Mouse (Mus musculus): ENCODE measurements around the gene Gng8. TPM values are rescaled to one million over a fixed set of nuclear protein-coding genes. Genes with fewer than 3 reads are reported as not detected.

Gene Gng8
- polyA plus RNA-seq, 1 experiment from 2014 or later: 2.3 TPM

DNA sequence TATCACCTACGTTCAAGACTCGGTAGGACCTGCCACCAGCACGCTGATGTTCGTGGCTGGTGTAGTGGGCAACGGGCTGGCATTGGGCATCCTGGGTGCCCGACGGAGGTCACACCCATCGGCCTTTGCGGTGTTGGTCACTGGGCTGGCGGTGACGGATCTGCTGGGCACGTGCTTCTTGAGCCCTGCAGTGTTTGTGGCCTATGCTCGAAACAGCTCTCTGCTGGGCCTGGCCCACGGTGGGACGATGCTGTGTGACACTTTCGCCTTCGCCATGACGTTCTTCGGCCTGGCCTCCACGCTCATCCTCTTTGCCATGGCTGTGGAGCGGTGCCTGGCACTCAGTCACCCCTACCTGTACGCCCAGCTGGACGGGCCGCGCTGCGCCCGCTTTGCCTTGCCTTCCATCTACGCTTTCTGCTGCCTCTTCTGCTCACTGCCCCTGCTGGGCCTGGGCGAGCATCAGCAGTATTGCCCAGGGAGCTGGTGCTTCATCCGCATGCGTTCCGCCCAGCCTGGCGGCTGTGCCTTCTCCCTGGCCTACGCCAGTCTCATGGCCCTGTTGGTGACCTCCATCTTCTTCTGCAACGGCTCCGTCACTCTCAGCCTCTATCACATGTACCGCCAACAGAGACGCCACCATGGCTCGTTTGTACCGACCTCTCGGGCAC is 15.4 kb downstream of the Gng8 start:
- peaks cover 56% of the 10 kb centered on the region for H3K4me1 ChIP-seq (replicated peaks)
- no peaks in the 10 kb centered on the region for H3K36me3 ChIP-seq
- peaks cover 54% of the 10 kb centered on the region for H3K27me3 ChIP-seq (replicated peaks)
- H3K4me2 ChIP-seq: no peak overlapping the region
- 83% methylated on average over 41 of the region's 41 CpGs for WGBS
- no peaks in the 10 kb centered on the region for H3K9me3 ChIP-seq (replicated peaks)
- no peak overlapping the region for H3K27ac ChIP-seq (ENCODE audit: poor library complexity, severe bottlenecking)
- no peak overlapping the region for H3K9ac ChIP-seq
- ATAC-seq (ENCODE audit: insufficient number of reproducible peaks, low FRiP score): no peak
- H3K4me3 ChIP-seq: no peak overlapping the region

DNA sequence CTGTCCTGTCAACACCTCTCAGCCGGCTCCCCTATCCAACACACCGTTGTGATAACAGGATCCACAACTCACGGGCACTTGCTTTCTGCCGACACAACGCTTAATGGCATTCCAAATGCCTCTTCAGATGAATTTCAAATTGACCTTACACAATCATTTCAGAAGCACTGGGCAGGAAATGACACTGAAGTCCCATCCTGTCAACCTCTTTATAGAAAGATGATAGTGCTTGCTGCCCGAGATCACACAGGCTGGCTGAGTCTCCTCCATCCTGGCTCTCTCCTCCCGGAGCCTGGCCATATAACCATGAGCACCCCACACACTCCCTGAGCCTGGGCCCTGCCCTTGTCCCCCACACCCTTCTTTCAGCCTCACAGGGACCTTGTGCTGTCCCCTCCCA is 16.3 kb downstream of the Gng8 start:
- H3K9ac ChIP-seq: 0 out of 2 replicates have a peak overlapping the region, but pooled peaks have one; percentile 24
- peaks cover 53% of the 10 kb centered on the region for H3K27me3 ChIP-seq (replicated peaks)
- H3K9me3 ChIP-seq (replicated peaks): no peaks in the 10 kb centered on the region
- WGBS: 8% methylated on average over 7 of the region's 7 CpGs
- no peaks in the 10 kb centered on the region for H3K36me3 ChIP-seq
- H3K27ac ChIP-seq (ENCODE audit: poor library complexity, severe bottlenecking): no peak overlapping the region
- peaks cover 52% of the 10 kb centered on the region for H3K4me1 ChIP-seq (replicated peaks)
- H3K4me3 ChIP-seq: no peak overlapping the region
- ATAC-seq (ENCODE audit: insufficient number of reproducible peaks, low FRiP score): no peak; the same call in 1 of the 2 replicates
- peak overlapping the region; percentile 7; the same call in 1 of the 2 replicates for H3K4me2 ChIP-seq

DNA sequence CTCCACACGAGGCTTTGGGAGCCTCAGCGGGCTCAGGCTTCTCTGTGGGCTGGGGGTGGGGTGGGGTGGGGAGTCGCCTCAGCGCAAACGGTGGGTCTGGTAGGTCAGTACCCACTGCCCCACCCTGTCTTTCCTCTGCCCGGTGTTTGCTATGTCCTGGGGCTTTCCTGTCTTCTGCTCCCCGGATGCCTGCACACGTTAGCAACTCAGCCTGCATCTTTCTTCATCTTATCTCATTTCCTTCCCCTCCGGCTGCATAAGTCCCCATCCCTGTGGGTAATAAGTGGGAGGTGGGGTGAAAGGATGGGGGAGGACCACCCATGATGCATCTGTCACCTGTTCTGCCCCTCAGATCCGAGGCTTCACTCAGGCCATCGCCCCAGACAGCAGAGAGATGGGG is 16.8 kb downstream of the Gng8 start:
- H3K27ac ChIP-seq (ENCODE audit: poor library complexity, severe bottlenecking): no peak overlapping the region
- no peak overlapping the region for H3K4me3 ChIP-seq
- H3K9ac ChIP-seq: peak overlapping the region; percentile 24; the same call in 1 of the 2 replicates
- ATAC-seq (ENCODE audit: insufficient number of reproducible peaks, low FRiP score): no peak
- peaks cover 51% of the 10 kb centered on the region for H3K27me3 ChIP-seq (replicated peaks)
- no peaks in the 10 kb centered on the region for H3K9me3 ChIP-seq (replicated peaks)
- peaks cover 52% of the 10 kb centered on the region for H3K4me1 ChIP-seq (replicated peaks)
- peak overlapping the region; percentile 7; the same call in 1 of the 2 replicates for H3K4me2 ChIP-seq
- 21% methylated on average over 11 of the region's 11 CpGs for WGBS
- H3K36me3 ChIP-seq: 0 out of 2 replicates have a peak, but pooled peaks cover 3% of the 10 kb centered on the region

DNA sequence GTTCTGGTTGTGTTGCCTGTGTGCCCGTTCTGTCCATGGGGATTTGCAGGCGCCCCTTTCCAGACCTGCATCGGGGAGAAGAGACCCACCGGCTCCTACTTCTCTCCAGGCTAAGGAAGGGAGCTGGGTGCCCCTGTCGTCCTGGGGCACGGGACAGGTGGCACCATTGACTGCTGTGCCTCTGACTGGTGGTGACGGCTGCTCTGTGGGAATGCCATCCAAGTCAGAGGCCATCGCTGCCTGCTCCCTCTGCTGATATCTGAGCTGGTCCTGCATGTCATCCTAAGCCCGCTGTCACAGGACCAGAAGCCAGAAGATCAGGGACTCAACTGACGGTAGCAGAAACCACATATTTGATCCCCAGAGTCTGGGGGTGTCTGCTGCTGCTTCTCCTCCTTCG is 17.3 kb downstream of the Gng8 start:
- WGBS: 39% methylated on average over 11 of the region's 11 CpGs
- H3K9ac ChIP-seq: 0 out of 2 replicates have a peak overlapping the region, but pooled peaks have one; percentile 28
- H3K27ac ChIP-seq (ENCODE audit: poor library complexity, severe bottlenecking): no peak overlapping the region
- peaks cover 51% of the 10 kb centered on the region for H3K4me1 ChIP-seq (replicated peaks)
- no peak for ATAC-seq (ENCODE audit: insufficient number of reproducible peaks, low FRiP score)
- no peak overlapping the region for H3K4me3 ChIP-seq
- H3K36me3 ChIP-seq: 0 out of 2 replicates have a peak, but pooled peaks cover 3% of the 10 kb centered on the region
- no peaks in the 10 kb centered on the region for H3K9me3 ChIP-seq (replicated peaks)
- H3K4me2 ChIP-seq: no peak overlapping the region
- peaks cover 46% of the 10 kb centered on the region for H3K27me3 ChIP-seq (replicated peaks)

DNA sequence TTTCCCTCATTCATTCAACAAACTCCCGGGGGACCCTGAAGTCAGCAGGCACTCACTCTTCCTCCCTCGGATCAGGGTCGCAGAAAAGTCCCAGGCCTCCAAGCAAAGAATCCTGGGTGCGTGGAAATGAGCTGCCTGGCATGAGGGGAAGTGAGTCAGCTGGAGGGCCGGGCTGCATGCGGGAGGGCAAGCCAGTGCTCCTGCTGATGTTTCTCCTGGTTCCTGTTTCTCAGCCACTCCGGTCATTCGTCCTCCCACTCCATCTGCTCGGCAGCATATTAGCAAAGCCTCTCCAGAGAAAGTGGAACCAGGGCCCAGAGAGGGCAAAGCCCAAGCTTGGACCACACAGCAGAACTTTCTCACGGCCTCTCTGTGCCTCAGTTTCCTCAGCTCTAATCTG is 18.3 kb downstream of the Gng8 start:
- Histone ChIP-seq H3K36me3 (peaks cover 12% of the 10 kb centered on the region), H3K4me3 (no peak overlapping the region), H3K9ac (no peak overlapping the region), H3K27ac (ENCODE audit: poor library complexity, severe bottlenecking) (no peak overlapping the region), H3K4me1 (replicated peaks) (peaks cover 44% of the 10 kb centered on the region), H3K4me2 (no peak overlapping the region), H3K9me3 (replicated peaks) (no peaks in the 10 kb centered on the region), H3K27me3 (replicated peaks) (peaks cover 39% of the 10 kb centered on the region)
- ATAC-seq (ENCODE audit: insufficient number of reproducible peaks, low FRiP score): no peak
- WGBS: 34% methylated on average over 10 of the region's 10 CpGs

DNA sequence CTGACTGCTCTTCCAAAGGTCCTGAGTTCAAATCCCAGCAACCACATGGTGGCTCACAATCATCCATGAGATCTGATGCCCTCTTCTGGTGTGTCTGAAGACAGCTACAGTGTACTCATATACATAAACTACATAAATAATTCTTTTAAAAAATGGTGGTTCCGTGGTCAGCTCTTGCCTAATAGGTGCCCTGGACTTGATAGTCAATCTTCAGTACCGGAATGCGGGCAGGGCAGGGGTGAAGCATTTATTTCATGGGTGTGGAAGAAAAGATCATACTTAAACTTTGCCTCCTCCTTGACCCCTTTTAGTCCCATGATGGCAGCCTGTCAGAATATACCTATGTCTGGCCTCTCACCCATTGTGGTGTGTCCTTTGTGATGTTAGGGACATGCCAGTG is 20.3 kb downstream of the Gng8 start:
- Histone ChIP-seq H3K36me3 (peaks cover 30% of the 10 kb centered on the region), H3K4me1 (replicated peaks) (peaks cover 40% of the 10 kb centered on the region), H3K9me3 (replicated peaks) (no peaks in the 10 kb centered on the region), H3K4me2 (no peak overlapping the region), H3K9ac (no peak overlapping the region), H3K27me3 (replicated peaks) (peaks cover 35% of the 10 kb centered on the region), H3K4me3 (no peak overlapping the region), H3K27ac (ENCODE audit: poor library complexity, severe bottlenecking) (no peak overlapping the region)
- 93% methylated on average over 3 of the region's 3 CpGs for WGBS
- ATAC-seq (ENCODE audit: insufficient number of reproducible peaks, low FRiP score): no peak

DNA sequence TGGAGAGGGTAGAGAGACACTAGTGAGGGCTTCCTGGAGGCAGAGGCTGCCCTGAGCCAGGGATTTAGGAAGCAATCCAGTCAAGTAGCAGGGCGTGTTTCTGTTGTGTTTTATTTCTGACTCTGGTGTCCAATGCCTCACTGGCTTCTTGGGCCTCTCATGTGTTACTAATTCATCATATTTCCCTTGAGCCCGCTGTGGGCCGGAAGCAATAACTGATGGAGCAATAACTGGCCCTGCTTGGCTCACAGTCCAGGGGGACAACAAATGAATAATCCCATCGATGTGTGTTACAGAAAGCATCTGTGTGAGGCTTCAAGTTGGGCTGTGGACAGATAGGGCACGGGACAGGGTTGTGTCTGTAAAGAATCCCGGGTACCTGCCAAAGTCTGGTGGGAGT is 20.8 kb downstream of the Gng8 start:
- WGBS: 83% methylated on average over 6 of the region's 6 CpGs
- Histone ChIP-seq H3K36me3 (peaks cover 35% of the 10 kb centered on the region), H3K4me3 (no peak overlapping the region), H3K4me1 (replicated peaks) (peaks cover 39% of the 10 kb centered on the region), H3K9ac (no peak overlapping the region), H3K27me3 (replicated peaks) (peaks cover 30% of the 10 kb centered on the region), H3K4me2 (no peak overlapping the region), H3K27ac (ENCODE audit: poor library complexity, severe bottlenecking) (no peak overlapping the region), H3K9me3 (replicated peaks) (no peaks in the 10 kb centered on the region)
- no peak for ATAC-seq (ENCODE audit: insufficient number of reproducible peaks, low FRiP score)

DNA sequence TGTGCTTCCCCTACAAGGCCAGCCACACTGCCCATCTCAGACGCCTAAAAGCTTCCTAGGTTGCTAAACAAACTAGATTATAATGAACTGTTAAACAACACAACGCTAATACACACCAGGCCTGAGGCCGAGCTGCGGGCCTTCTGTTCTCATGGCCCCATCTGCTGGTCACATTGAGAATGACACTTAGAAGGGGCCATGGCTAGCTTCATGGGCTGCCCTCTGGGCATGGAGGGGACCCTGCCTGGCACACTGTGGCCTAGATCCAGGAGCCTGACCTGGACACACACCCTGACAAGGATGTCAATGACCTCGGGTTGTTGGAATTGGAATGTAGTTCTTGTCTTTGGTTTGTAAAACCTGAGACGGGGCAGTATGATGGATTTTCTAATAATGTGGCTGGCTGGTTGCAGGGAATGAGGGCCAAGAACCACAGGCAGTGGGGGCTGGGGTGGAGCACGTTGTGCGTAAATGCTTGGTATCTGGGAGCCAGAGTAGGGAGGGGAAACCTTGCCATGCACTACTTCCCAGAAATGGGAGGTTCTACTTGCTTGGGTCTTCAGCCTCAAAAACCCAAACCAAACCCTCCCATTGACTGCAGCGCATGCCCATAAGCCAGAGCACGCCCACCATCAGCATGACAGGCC is 22.3 kb downstream of the Gng8 start:
- H3K9me3 ChIP-seq (replicated peaks): no peaks in the 10 kb centered on the region
- no peak overlapping the region for H3K9ac ChIP-seq
- peaks cover 29% of the 10 kb centered on the region for H3K27me3 ChIP-seq (replicated peaks)
- H3K4me2 ChIP-seq: no peak overlapping the region
- peaks cover 23% of the 10 kb centered on the region for H3K4me1 ChIP-seq (replicated peaks)
- no peak overlapping the region for H3K4me3 ChIP-seq
- WGBS: 36% methylated on average over 10 of the region's 10 CpGs
- peak; percentile 59; the same call in 1 of the 2 replicates for ATAC-seq (ENCODE audit: insufficient number of reproducible peaks, low FRiP score)
- no peak overlapping the region for H3K27ac ChIP-seq (ENCODE audit: poor library complexity, severe bottlenecking)
- peaks cover 51% of the 10 kb centered on the region for H3K36me3 ChIP-seq

DNA sequence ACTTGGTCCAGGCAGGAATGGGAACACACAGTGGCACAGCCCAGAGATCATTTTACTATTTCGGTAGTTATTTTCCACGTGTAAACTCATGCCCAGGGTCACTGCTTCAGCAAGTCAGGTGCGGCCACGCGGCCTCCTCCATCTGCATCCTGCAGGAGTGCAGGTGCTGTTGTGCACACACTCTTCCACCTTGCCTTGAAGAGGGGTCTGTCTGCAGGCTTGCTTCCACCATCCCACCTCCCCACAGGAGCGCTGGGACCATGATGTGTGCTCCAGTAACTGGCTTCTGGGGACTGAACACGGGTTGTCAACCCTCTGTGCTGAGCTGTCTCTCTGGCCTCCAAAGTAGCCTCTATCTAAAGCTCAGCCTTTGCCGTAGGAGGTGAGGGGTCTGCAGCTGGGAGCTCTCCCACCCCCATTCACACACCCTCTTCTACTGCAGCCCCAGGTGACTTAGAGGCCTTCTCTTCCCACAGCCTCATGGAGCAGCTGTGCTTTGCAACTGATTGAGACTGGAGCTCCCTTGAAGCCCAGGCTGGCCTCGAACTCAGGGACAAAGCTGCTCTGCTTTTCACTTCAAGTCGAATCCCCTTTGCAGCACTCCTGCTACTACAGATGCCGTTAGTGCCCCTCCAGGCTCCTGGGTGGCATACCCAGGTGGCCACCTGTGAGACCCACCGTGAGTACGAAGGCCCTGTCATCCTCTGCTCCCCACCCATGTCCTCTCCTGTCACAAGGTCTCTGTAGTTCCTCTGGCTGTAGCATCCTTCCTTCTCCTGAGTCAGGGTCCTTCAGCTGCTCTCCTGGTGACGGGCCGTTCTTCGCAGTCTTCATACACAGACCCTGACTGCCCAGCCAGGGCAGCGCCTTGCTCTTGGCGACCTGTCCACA is 23.1 kb downstream of the Gng8 start:
- peaks cover 58% of the 10 kb centered on the region for H3K36me3 ChIP-seq
- WGBS: 82% methylated on average over 18 of the region's 18 CpGs
- no peak for ATAC-seq (ENCODE audit: insufficient number of reproducible peaks, low FRiP score)
- H3K4me3 ChIP-seq: no peak overlapping the region
- H3K4me1 ChIP-seq (replicated peaks): peaks cover 24% of the 10 kb centered on the region
- H3K4me2 ChIP-seq: no peak overlapping the region
- no peak overlapping the region for H3K27ac ChIP-seq (ENCODE audit: poor library complexity, severe bottlenecking)
- H3K27me3 ChIP-seq (replicated peaks): peaks cover 24% of the 10 kb centered on the region
- no peak overlapping the region for H3K9ac ChIP-seq
- no peaks in the 10 kb centered on the region for H3K9me3 ChIP-seq (replicated peaks)

DNA sequence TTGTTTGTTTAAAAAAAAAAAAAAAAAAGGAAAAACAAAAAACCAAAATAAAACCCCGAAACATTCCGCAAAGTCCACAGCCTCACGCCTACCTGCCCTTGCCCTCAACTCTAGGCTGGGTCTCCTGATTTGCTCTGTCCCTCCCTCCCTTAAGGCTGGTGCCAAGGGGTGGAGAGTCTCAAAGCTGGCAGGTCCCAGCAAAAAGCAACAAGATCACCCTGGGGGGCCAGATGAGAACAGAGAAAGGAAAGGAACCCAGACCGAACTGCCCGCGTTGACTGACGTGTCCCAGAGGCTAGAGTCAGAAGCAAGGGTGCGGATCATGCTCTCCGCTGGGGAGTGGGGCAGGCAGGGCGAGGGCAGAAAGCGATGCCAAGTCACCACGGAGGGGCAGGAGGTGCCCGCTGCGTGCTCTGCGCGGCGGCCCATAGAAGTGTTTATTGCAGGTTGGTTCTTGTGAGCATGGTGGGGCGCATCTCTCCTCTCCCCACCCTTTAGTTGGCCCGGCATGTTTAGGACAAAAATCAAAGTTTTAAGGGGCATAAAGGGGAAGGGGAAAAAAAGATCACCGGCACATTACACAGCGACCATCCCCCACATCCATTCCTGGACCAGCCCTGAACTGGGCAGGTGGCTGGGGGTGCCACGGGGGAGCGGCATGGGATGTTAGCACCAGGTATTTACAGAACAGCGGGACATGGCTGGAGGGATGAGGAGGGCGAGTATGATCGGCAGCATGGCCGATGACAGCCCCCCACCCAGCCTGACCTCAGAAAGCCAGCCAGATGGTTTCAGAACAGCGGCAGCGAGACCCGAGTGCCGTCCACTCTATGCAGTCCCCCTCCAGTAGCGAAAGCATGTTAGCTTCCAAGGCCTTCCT is 24.1 kb downstream of the Gng8 start:
- H3K4me3 ChIP-seq: no peak overlapping the region
- 88% methylated on average over 32 of the region's 32 CpGs for WGBS
- H3K4me2 ChIP-seq: no peak overlapping the region
- no peak overlapping the region for H3K9ac ChIP-seq
- ATAC-seq (ENCODE audit: insufficient number of reproducible peaks, low FRiP score): no peak
- no peak overlapping the region for H3K27ac ChIP-seq (ENCODE audit: poor library complexity, severe bottlenecking)
- H3K36me3 ChIP-seq: peaks cover 59% of the 10 kb centered on the region
- H3K4me1 ChIP-seq (replicated peaks): peaks cover 32% of the 10 kb centered on the region
- H3K9me3 ChIP-seq (replicated peaks): no peaks in the 10 kb centered on the region
- peaks cover 20% of the 10 kb centered on the region; the same call in 1 of the 2 replicates for H3K27me3 ChIP-seq (replicated peaks)

Data from heart, embryonic 12.5 days (tissue).